Mouse (Mus musculus) CD4-positive, CD25-positive, alpha-beta regulatory T cell, adult 4 months (primary cell): ENCODE data around the gene Uhrf2. TPM values are rescaled to one million over a fixed set of nuclear protein-coding genes. Genes with fewer than 3 reads are reported as not detected.

ENCODE experiments used
- ATAC-seq: one replicate; pipeline ENCODE4 v1.8.0; 2017
- polyA plus RNA-seq, 2 experiments: library from polyadenylated mRNA; unstranded; fragments of 100-300 nt; shearing (Covaris generic); gene quantifications; one replicate each; pipeline ENCODE4 v1.2.1; 2017

Gene Uhrf2
- polyA plus RNA-seq, 2 experiments from 2014 or later, result 33.8 to 49.0 TPM

- ATAC-seq, result no peak
These were observed 21.2 kb downstream of the Uhrf2 start for GRCm38 (mm10) chr19:30051479-30051878.

- no peak for ATAC-seq
These were observed 23.9 kb downstream of the Uhrf2 start for GRCm38 (mm10) chr19:30054218-30054617.

GRCm38 (mm10) chr19:30065797-30066196 is 35.5 kb downstream of the Uhrf2 start:
- peak; percentile 54 for ATAC-seq

- ATAC-seq, result no peak
These were observed 59.9 kb downstream of the Uhrf2 start for GRCm38 (mm10) chr19:30090163-30090562.

- ATAC-seq, result no peak
These were observed 61.5 kb downstream of the Uhrf2 start for GRCm38 (mm10) chr19:30091644-30092295.

- no peak for ATAC-seq
These were observed 65.9 kb downstream of the Uhrf2 start for GRCm38 (mm10) chr19:30096186-30096585.

- ATAC-seq, result no peak
These were observed 66.7 kb downstream of the Uhrf2 start for GRCm38 (mm10) chr19:30097039-30097438.

GRCm38 (mm10) chr19:30100571-30100970 is 70.3 kb downstream of the Uhrf2 start:
- no peak for ATAC-seq

GRCm38 (mm10) chr19:30102620-30103019 is 72.3 kb downstream of the Uhrf2 start:
- ATAC-seq, result no peak

GRCm38 (mm10) chr19:30105045-30105842 is 74.9 kb downstream of the Uhrf2 start:
- no peak for ATAC-seq

- no peak for ATAC-seq
These were observed 77.0 kb downstream of the Uhrf2 start for GRCm38 (mm10) chr19:30107221-30107845.

GRCm38 (mm10) chr19:30108616-30109015 is 78.3 kb downstream of the Uhrf2 start:
- no peak for ATAC-seq

GRCm38 (mm10) chr19:30109122-30109521 is 78.8 kb downstream of the Uhrf2 start:
- no peak for ATAC-seq

- ATAC-seq, result no peak
These were observed 81.1 kb downstream of the Uhrf2 start for GRCm38 (mm10) chr19:30111421-30111820.

- ATAC-seq, result no peak
These were observed 82.8 kb downstream of the Uhrf2 start for GRCm38 (mm10) chr19:30112961-30113688.

- ATAC-seq, result no peak
These were observed 84.7 kb downstream of the Uhrf2 start for GRCm38 (mm10) chr19:30114919-30115441.

- ATAC-seq, result no peak
These were observed 85.3 kb downstream of the Uhrf2 start for GRCm38 (mm10) chr19:30115606-30116005.

- ATAC-seq, result no peak
These were observed 86.9 kb downstream of the Uhrf2 start for GRCm38 (mm10) chr19:30117241-30117640.

GRCm38 (mm10) chr19:30117775-30118174 is 87.5 kb downstream of the Uhrf2 start:
- no peak for ATAC-seq

GRCm38 (mm10) chr19:30118344-30119312 is 88.3 kb downstream of the Uhrf2 start:
- ATAC-seq, result no peak

- no peak for ATAC-seq
These were observed 94.8 kb downstream of the Uhrf2 start for GRCm38 (mm10) chr19:30124999-30125669.
